Mouse (Mus musculus): ENCODE measurements around the gene Cd164l2. TPM values are rescaled to one million over a fixed set of nuclear protein-coding genes. Genes with fewer than 3 reads are reported as not detected.

The Cd164l2 gene
- total RNA-seq, 2 experiments from 2014 or later, result 0.51 TPM; not detected in 1

Small RNAs within 50 kb of the gene (microRNA-seq; reads per million reads assigned to microRNA genes)
- gene Mir7017 (ENCODE audit: borderline number of aligned reads in 2 of 2), result 0 to 1.3 reads per million in 2 experiments

Other genes starting within 250 kb of the Cd164l2 start
- gene Fgr, start 238.0 kb upstream of the Cd164l2 start, total RNA-seq (2021), result under 1 TPM; 0.31 to 0.60 TPM
- gene Ahdc1, start 200.9 kb upstream of the Cd164l2 start, total RNA-seq (2021), result 10 to 100 TPM; 41.9 to 50.8 TPM
- 10 to 100 TPM; 81.4 to 89.2 TPM for gene Wasf2, start 81.6 kb upstream of the Cd164l2 start, total RNA-seq (2021)
- under 1 TPM in 1 of 2 experiments, not detected in 1; 0.16 TPM for gene Gpr3, start 405 bp downstream of the Cd164l2 start, total RNA-seq (2021)
- 10 to 100 TPM; 15.5 to 20.1 TPM for gene Map3k6, start 28.7 kb downstream of the Cd164l2 start, total RNA-seq (2021)
- gene Sytl1, start 51.0 kb downstream of the Cd164l2 start, total RNA-seq (2021), result 1 to 10 TPM in 1 of 2 experiments, under 1 TPM in 1; 0.50 to 1.5 TPM
- 10 to 100 TPM; 30.6 to 30.7 TPM for gene Tmem222, start 65.7 kb downstream of the Cd164l2 start, total RNA-seq (2021)
- 10 to 100 TPM; 82.0 to 88.2 TPM for gene Wdtc1, start 141.3 kb downstream of the Cd164l2 start, total RNA-seq (2021)
- gene Slc9a1, start 157.6 kb downstream of the Cd164l2 start, total RNA-seq (2021), result 10 to 100 TPM; 17.6 to 18.8 TPM

Measured in heart, postnatal 36 days (tissue).